Mouse (Mus musculus) liver, embryonic 12.5 days (tissue): ENCODE results near the gene Hras. TPM values are rescaled to one million over a fixed set of nuclear protein-coding genes. Genes with fewer than 3 reads are reported as not detected.

Experiments
- ATAC-seq: fragments of 200-750 bp; cut with Nextera tagmentation; 2 replicates; pipeline ENCODE4 v1.8.0; 2017; ENCODE audit warnings: moderate number of reproducible peaks, mild to moderate bottlenecking, moderate library complexity
- H3K27ac ChIP-seq: fragments of 300-500 bp; sonication (generic); 2 replicates; pipeline ENCODE4 v1.5.1; 2016; ENCODE audit warnings: mild to moderate bottlenecking
- H3K27me3 ChIP-seq: fragments of 300-500 bp; sonication (generic); replicated peaks from 2 replicates; pipeline ENCODE4 v1.6.1; 2016; ENCODE audit warnings: mild to moderate bottlenecking, moderate library complexity
- H3K36me3 ChIP-seq: fragments of 300-500 bp; sonication (generic); 2 replicates; pipeline ENCODE4 v1.6.1; 2016; ENCODE audit warnings: mild to moderate bottlenecking, moderate library complexity
- H3K4me1 ChIP-seq: fragments of 300-500 bp; sonication (generic); 2 replicates; pipeline ENCODE4 v1.6.1; 2016
- H3K4me2 ChIP-seq: fragments of 300-500 bp; sonication (generic); 2 replicates; pipeline ENCODE4 v1.6.1; 2016; ENCODE audit warnings: mild to moderate bottlenecking, moderate library complexity
- H3K4me3 ChIP-seq: fragments of 300-500 bp; sonication (generic); 2 replicates; pipeline ENCODE4 v1.5.1; 2016; ENCODE audit warnings: mild to moderate bottlenecking, moderate library complexity
- H3K9ac ChIP-seq: fragments of 300-500 bp; sonication (generic); 2 replicates; pipeline ENCODE4 v1.6.1; 2016; ENCODE audit warnings: mild to moderate bottlenecking, moderate library complexity
- H3K9me3 ChIP-seq: fragments of 300-500 bp; sonication (generic); replicated peaks from 2 replicates; pipeline ENCODE4 v1.6.1; 2016; ENCODE audit warnings: mild to moderate bottlenecking, moderate library complexity
- WGBS: fragments of 180-500 bp; shearing (Covaris S2); methylation state at CpG from one replicate; pipeline ENCODE4 v1.1.7; 2016; ENCODE audit not compliant: insufficient replicate concordance; 5-methylcytosine and 5-hydroxymethylcytosine counted together
- polyA plus RNA-seq: library from polyadenylated mRNA; unstranded; fragments of >200 nt; fragmentation: Nextera tagmentation; extraction: Ambion mirVana; gene quantifications from 2 replicates; pipeline ENCODE4 v1.2.1, GENCODE M21; 2016

Hras gene
- polyA plus RNA-seq, 1 experiment from 2014 or later = 125 TPM

- Histone ChIP-seq H3K4me1 (peaks cover 96% of the 10 kb centered on the region), H3K9ac (peak overlapping the region; percentile 31; the same call in 1 of the 2 replicates), H3K36me3 (peaks cover 13% of the 10 kb centered on the region), H3K27me3 (peaks cover 7% of the 10 kb centered on the region; the same call in 1 of the 2 replicates), H3K27ac (peak overlapping the region; percentile 83), H3K4me2 (no peak overlapping the region), H3K4me3 (no peak overlapping the region), H3K9me3 (no peaks in the 10 kb centered on the region)
- no peak for ATAC-seq
- WGBS = 86% methylated on average over 3 of the region's 3 CpGs
These were observed 19.3 kb upstream of the Hras start for GRCm38 (mm10) chr7:141213133-141213532.

GRCm38 (mm10) chr7:141210606-141211131 lies 16.9 kb upstream of the Hras start:
- peaks cover 7% of the 10 kb centered on the region; the same call in 1 of the 2 replicates for H3K27me3 ChIP-seq
- peaks cover 98% of the 10 kb centered on the region for H3K4me1 ChIP-seq
- peak overlapping the region; percentile 61 for H3K9ac ChIP-seq
- peak overlapping the region; percentile 65 for H3K4me2 ChIP-seq
- no peaks in the 10 kb centered on the region for H3K36me3 ChIP-seq
- no peaks in the 10 kb centered on the region for H3K9me3 ChIP-seq
- WGBS = 81% methylated on average over 14 of the region's 14 CpGs
- ATAC-seq = no peak
- H3K27ac ChIP-seq = peak overlapping the region; percentile 83
- H3K4me3 ChIP-seq = no peak overlapping the region

GRCm38 (mm10) chr7:141210137-141210536 lies 16.3 kb upstream of the Hras start:
- H3K4me3 ChIP-seq = no peak overlapping the region
- peak overlapping the region; percentile 65 for H3K4me2 ChIP-seq
- WGBS = 70% methylated on average over 12 of the region's 12 CpGs
- H3K27me3 ChIP-seq = peaks cover 7% of the 10 kb centered on the region; the same call in 1 of the 2 replicates
- peak overlapping the region; percentile 61 for H3K9ac ChIP-seq
- H3K36me3 ChIP-seq = no peaks in the 10 kb centered on the region
- peak overlapping the region; percentile 83 for H3K27ac ChIP-seq
- no peak for ATAC-seq
- H3K9me3 ChIP-seq = no peaks in the 10 kb centered on the region
- H3K4me1 ChIP-seq = peaks cover 100% of the 10 kb centered on the region

GRCm38 (mm10) chr7:141209526-141209925 lies 15.7 kb upstream of the Hras start:
- 41% methylated on average over 3 of the region's 3 CpGs for WGBS

GRCm38 (mm10) chr7:141206182-141206937 lies 12.6 kb upstream of the Hras start:
- no peaks in the 10 kb centered on the region for H3K36me3 ChIP-seq
- peak; percentile 66 for ATAC-seq
- no peaks in the 10 kb centered on the region for H3K9me3 ChIP-seq
- H3K4me1 ChIP-seq = peaks cover 84% of the 10 kb centered on the region
- peak overlapping the region; percentile 69 for H3K27ac ChIP-seq
- 0 out of 2 replicates have a peak overlapping the region, but pooled peaks have one; percentile 1 for H3K4me2 ChIP-seq
- H3K9ac ChIP-seq = peak overlapping the region; percentile 25
- 78% methylated on average over 18 of the region's 18 CpGs for WGBS
- H3K27me3 ChIP-seq = peaks cover 7% of the 10 kb centered on the region; the same call in 1 of the 2 replicates
- H3K4me3 ChIP-seq = no peak overlapping the region

More at GRCm38 (mm10) chr7:141209526-141209925, 15.7 kb upstream of the Hras start:
- Histone ChIP-seq H3K9ac (peak overlapping the region; percentile 61), H3K27ac (peak overlapping the region; percentile 83), H3K27me3 (peaks cover 7% of the 10 kb centered on the region; the same call in 1 of the 2 replicates), H3K4me1 (peaks cover 100% of the 10 kb centered on the region), H3K9me3 (no peaks in the 10 kb centered on the region), H3K4me2 (peak overlapping the region; percentile 65), H3K36me3 (no peaks in the 10 kb centered on the region), H3K4me3 (peak overlapping the region; percentile 16; the same call in 1 of the 2 replicates)
- ATAC-seq = peak; percentile 95

- Histone ChIP-seq H3K4me1 (peaks cover 83% of the 10 kb centered on the region), H3K27ac (peak overlapping the region; percentile 69)
These were observed 11.7 kb upstream of the Hras start for GRCm38 (mm10) chr7:141205504-141205903.

GRCm38 (mm10) chr7:141204546-141204945 lies 10.7 kb upstream of the Hras start:
- no peaks in the 10 kb centered on the region for H3K9me3 ChIP-seq
- ATAC-seq = no peak; the same call in 1 of the 2 replicates
- no peak overlapping the region for H3K4me2 ChIP-seq
- WGBS = 54% methylated on average over 3 of the region's 3 CpGs
- H3K4me3 ChIP-seq = no peak overlapping the region
- peaks cover 83% of the 10 kb centered on the region for H3K4me1 ChIP-seq
- peak overlapping the region; percentile 69 for H3K27ac ChIP-seq
- no peaks in the 10 kb centered on the region for H3K36me3 ChIP-seq
- H3K27me3 ChIP-seq = no peaks in the 10 kb centered on the region
- H3K9ac ChIP-seq = peak overlapping the region; percentile 8; the same call in 1 of the 2 replicates

More at GRCm38 (mm10) chr7:141205504-141205903, 11.7 kb upstream of the Hras start:
- Histone ChIP-seq H3K4me2 (no peak overlapping the region), H3K36me3 (no peaks in the 10 kb centered on the region), H3K27me3 (no peaks in the 10 kb centered on the region), H3K9ac (no peak overlapping the region), H3K9me3 (no peaks in the 10 kb centered on the region), H3K4me3 (no peak overlapping the region)
- 92% methylated on average over 5 of the region's 5 CpGs for WGBS
- no peak for ATAC-seq

- Histone ChIP-seq H3K27ac (peak overlapping the region; percentile 95), H3K4me3 (no peak overlapping the region), H3K9ac (peak overlapping the region; percentile 66)
These were observed 4.3 kb upstream of the Hras start for GRCm38 (mm10) chr7:141198121-141198520.

GRCm38 (mm10) chr7:141196619-141197282 lies 2.9 kb upstream of the Hras start:
- H3K36me3 ChIP-seq = peaks cover 9% of the 10 kb centered on the region
- peak overlapping the region; percentile 40 for H3K4me3 ChIP-seq
- no peaks in the 10 kb centered on the region for H3K9me3 ChIP-seq
- H3K27ac ChIP-seq = peak overlapping the region; percentile 95
- H3K27me3 ChIP-seq = no peaks in the 10 kb centered on the region
- H3K9ac ChIP-seq = peak overlapping the region; percentile 66
- H3K4me1 ChIP-seq = peaks cover 86% of the 10 kb centered on the region
- peak overlapping the region; percentile 97 for H3K4me2 ChIP-seq
- ATAC-seq = peak; percentile 33; the same call in 1 of the 2 replicates
- WGBS = 55% methylated on average over 8 of the region's 8 CpGs

More at GRCm38 (mm10) chr7:141198121-141198520, 4.3 kb upstream of the Hras start:
- 84% methylated on average over 4 of the region's 4 CpGs for WGBS
- no peaks in the 10 kb centered on the region for H3K9me3 ChIP-seq
- peaks cover 75% of the 10 kb centered on the region for H3K4me1 ChIP-seq
- ATAC-seq = no peak
- H3K27me3 ChIP-seq = no peaks in the 10 kb centered on the region
- H3K36me3 ChIP-seq = no peaks in the 10 kb centered on the region
- H3K4me2 ChIP-seq = peak overlapping the region; percentile 97

- Histone ChIP-seq H3K36me3 (peaks cover 19% of the 10 kb centered on the region), H3K27me3 (no peaks in the 10 kb centered on the region), H3K4me1 (peaks cover 91% of the 10 kb centered on the region), H3K9me3 (no peaks in the 10 kb centered on the region), H3K27ac (peak overlapping the region; percentile 95), H3K4me3 (no peak overlapping the region), H3K4me2 (peak overlapping the region; percentile 97), H3K9ac (peak overlapping the region; percentile 66; the same call in 1 of the 2 replicates)
- no peak for ATAC-seq
- 87% methylated on average over 2 of the region's 2 CpGs for WGBS
These were observed 1.9 kb upstream of the Hras start for GRCm38 (mm10) chr7:141195754-141196153.

GRCm38 (mm10) chr7:141194830-141195229 lies 1.0 kb upstream of the Hras start:
- Histone ChIP-seq H3K27ac (peak overlapping the region; percentile 95), H3K4me1 (peaks cover 89% of the 10 kb centered on the region), H3K4me2 (peak overlapping the region; percentile 97), H3K27me3 (no peaks in the 10 kb centered on the region), H3K9ac (peak overlapping the region; percentile 82), H3K9me3 (no peaks in the 10 kb centered on the region), H3K4me3 (peak overlapping the region; percentile 93), H3K36me3 (peaks cover 28% of the 10 kb centered on the region)
- 1% methylated on average over 28 of the region's 28 CpGs for WGBS
- ATAC-seq = peak; percentile 8
